Mouse (Mus musculus): ENCODE data around the gene Ppp1r9b. TPM values are rescaled to one million over a fixed set of nuclear protein-coding genes. Genes with fewer than 3 reads are reported as not detected.
A peak's percentile ranks its signal among the peaks of the same experiment; 100 is the strongest.

Ppp1r9b gene
- total RNA-seq, 2 experiments from 2014 or later: 21.9 to 41.1 TPM

DNA sequence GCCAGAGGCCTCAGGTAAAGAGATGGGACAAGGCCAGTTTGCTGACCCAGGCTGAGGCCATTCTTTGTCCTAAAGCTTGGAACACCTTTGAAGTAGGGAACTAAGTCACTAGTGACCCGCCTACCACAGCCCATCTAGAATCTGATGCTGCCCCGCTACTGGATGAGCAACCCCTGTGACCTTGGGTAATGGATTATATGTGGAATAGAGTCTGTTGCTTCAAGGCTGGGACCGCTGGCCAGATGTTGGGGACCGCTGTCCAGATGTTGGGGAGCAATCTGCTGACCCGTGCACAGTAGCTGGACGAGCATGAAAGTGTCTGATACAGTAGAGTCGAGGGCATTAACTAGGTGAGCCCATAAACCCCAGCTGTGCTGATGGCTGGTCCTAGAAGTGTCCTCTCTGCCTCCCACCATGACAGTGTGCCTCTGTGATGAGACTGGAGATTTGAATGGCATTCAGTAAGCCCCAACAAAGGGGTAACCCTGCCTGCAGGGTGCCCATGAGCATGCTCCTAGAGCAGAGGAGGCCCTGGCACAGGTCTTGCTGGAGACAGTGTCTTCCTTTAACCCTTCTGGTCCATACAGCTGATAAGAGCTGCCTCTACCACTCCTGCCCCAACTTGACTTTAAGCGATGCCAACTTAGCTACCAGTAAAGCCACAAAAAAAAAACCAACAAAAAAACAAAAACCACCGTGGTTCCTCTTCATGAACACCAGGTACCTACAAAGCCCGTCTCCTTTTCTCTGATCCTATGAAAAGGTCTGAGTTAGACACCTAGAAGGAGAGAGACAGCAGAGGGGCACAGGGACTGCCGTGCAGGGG is 4.3 kb downstream of the Ppp1r9b start:
- no peak for ATAC-seq (replicated peaks; ENCODE audit: low FRiP score, poor library complexity, severe bottlenecking)

GRCm38 (mm10) chr11:94996101-94996500 is 5.3 kb downstream of the Ppp1r9b start:
- no peak for ATAC-seq (replicated peaks; ENCODE audit: low FRiP score, poor library complexity, severe bottlenecking)

GRCm38 (mm10) chr11:94996984-94997383 is 6.1 kb downstream of the Ppp1r9b start:
- no peak for ATAC-seq (replicated peaks; ENCODE audit: low FRiP score, poor library complexity, severe bottlenecking)

DNA sequence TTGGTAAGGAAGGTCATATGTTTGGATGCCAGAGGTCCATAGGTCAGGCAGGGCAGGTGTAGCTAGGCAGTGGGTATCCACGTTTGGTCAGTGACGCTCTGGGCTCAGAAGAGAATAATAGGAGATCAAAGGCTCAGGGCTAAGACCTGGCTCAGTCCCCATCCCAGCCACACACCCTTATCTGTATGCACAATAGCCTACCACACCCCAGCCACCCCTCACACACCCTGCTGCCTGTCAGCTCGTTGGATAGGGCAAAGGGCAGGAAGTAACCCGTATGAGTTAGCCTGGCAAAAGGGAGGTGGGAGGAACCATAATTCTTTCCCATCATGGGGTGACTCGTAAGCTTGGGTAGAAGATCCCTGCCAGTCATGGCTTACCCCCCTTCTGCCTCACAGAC is 6.8 kb downstream of the Ppp1r9b start:
- ATAC-seq (replicated peaks; ENCODE audit: low FRiP score, poor library complexity, severe bottlenecking): peak; percentile 58

DNA sequence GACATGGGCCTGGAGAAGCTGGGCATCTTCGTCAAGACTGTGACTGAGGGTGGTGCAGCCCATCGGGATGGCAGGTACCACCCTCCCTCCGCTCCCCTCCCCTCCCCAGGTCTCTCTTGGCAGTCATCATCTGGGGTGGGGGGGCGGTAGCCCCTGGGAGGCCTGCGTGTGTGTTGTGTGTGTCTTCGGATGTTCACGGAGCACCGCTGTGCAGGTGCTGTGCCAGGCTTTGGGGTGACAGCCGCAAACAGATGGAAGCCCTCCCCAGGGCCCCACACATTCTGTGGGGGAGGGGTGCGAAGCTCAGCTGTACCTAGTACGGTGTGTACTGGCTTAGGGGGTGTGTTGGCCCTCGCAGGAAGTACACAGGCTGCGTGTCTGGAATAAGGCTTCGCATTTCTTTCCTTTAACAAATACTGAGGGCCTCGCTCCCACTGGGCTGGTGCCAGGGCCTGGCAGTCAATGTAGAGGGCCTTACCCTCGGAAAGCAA is 7.3 kb downstream of the Ppp1r9b start:
- no peak for ATAC-seq (replicated peaks; ENCODE audit: low FRiP score, poor library complexity, severe bottlenecking)

- ATAC-seq (replicated peaks; ENCODE audit: low FRiP score, poor library complexity, severe bottlenecking): no peak
Measured at GRCm38 (mm10) chr11:95000128-95000527, 9.3 kb downstream of the Ppp1r9b start.

DNA sequence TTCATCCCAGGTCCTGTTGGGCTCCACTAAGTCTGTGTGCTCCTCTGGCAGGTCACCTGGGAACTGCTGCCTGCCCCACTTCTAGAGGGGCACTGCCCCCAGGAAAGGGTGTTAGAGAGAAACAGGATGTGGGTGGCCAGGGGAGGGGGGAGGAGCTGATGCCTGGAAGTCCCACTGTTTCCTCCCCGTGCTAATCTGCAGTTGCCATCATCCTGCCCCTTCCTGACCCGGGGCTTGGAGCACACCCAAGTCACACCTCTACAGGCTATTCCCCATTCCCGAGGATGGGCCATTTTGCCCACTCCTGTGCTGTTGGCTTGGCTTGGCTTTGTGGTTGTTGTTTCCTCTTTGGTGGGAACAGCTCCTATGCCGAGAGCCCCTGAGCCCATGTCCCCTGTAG is 9.7 kb downstream of the Ppp1r9b start:
- ATAC-seq (replicated peaks; ENCODE audit: low FRiP score, poor library complexity, severe bottlenecking): 0 out of 2 replicates have a peak, but pooled peaks have one; percentile 9

GRCm38 (mm10) chr11:95001058-95001457 is 10.2 kb downstream of the Ppp1r9b start:
- ATAC-seq (replicated peaks; ENCODE audit: low FRiP score, poor library complexity, severe bottlenecking): peak; percentile 65

- no peak for ATAC-seq (replicated peaks; ENCODE audit: low FRiP score, poor library complexity, severe bottlenecking)
Measured at GRCm38 (mm10) chr11:95001584-95002347, 10.9 kb downstream of the Ppp1r9b start.

- ATAC-seq (replicated peaks; ENCODE audit: low FRiP score, poor library complexity, severe bottlenecking): no peak
Measured at GRCm38 (mm10) chr11:95002705-95003104, 11.9 kb downstream of the Ppp1r9b start.

- no peak for ATAC-seq (replicated peaks; ENCODE audit: low FRiP score, poor library complexity, severe bottlenecking)
Measured at GRCm38 (mm10) chr11:95004136-95004936, 13.5 kb downstream of the Ppp1r9b start.

GRCm38 (mm10) chr11:95004937-95005198 is 14.0 kb downstream of the Ppp1r9b start:
- ATAC-seq (replicated peaks; ENCODE audit: low FRiP score, poor library complexity, severe bottlenecking): no peak

- ATAC-seq (replicated peaks; ENCODE audit: low FRiP score, poor library complexity, severe bottlenecking): no peak
Measured at GRCm38 (mm10) chr11:95006038-95006437, 15.2 kb downstream of the Ppp1r9b start.

DNA sequence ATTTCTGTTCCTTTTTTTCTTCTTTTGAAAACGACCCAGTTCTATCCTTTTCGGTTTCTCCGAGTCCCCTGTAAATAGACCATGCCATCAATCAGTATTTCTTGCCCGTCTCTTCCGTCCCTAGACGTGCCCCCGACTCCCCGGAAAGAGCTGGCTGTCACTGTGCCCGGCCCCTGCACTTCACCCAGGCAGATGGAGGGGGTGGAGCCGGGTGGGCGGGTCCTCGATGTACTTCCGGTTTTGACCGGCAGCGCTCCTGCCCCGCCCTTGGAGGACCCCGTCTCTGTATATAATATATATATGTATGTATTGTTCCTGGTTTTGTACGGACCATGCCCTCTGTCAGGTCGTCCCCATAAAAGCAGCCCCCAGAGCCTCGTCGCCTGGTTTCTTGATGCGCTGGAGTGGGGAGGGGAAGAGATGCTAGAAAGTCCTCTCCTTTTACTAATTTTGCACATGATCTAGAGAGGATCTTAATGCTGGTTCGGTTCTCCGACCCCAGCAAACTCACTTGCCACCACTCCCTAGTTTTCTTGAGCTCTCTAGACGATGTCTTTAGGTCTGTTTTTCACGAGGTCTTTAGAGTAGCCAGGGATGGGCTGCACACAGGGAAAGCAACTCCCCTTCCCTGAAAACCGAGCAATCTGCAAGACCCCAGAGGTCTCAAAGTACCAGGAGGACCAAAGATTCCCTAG is 15.8 kb downstream of the Ppp1r9b start:
- peak; percentile 65 for ATAC-seq (replicated peaks; ENCODE audit: low FRiP score, poor library complexity, severe bottlenecking)

DNA sequence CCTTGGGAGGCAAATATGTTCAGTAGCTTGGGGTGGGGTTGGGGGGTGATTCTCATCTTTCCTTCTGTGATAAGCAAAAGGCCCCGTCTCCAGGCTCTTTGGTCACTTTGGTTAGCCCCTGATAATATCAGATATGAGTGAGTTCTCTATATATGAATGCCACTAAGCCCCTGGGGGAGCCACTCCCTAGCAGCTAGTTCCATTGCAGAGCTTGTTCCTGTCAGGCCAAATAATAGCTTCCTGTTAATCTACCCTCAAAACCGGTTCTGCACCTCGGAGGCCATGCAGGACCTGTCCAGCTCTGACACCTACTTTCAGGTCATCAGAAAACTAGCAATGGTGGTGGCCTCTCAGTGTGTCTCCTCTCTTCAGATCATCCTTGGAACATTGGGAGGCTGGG is 16.6 kb downstream of the Ppp1r9b start:
- ATAC-seq (replicated peaks; ENCODE audit: low FRiP score, poor library complexity, severe bottlenecking): no peak

- ATAC-seq (replicated peaks; ENCODE audit: low FRiP score, poor library complexity, severe bottlenecking): 0 out of 2 replicates have a peak, but pooled peaks have one; percentile 0
Measured at GRCm38 (mm10) chr11:95008661-95009628, 18.1 kb downstream of the Ppp1r9b start.

- ATAC-seq (replicated peaks; ENCODE audit: low FRiP score, poor library complexity, severe bottlenecking): 0 out of 2 replicates have a peak, but pooled peaks have one; percentile 28
Measured at GRCm38 (mm10) chr11:95009629-95010014, 18.8 kb downstream of the Ppp1r9b start, which contains the start of gene Samd14. Samd14 (plus strand) TSS chr11:95009879.

DNA sequence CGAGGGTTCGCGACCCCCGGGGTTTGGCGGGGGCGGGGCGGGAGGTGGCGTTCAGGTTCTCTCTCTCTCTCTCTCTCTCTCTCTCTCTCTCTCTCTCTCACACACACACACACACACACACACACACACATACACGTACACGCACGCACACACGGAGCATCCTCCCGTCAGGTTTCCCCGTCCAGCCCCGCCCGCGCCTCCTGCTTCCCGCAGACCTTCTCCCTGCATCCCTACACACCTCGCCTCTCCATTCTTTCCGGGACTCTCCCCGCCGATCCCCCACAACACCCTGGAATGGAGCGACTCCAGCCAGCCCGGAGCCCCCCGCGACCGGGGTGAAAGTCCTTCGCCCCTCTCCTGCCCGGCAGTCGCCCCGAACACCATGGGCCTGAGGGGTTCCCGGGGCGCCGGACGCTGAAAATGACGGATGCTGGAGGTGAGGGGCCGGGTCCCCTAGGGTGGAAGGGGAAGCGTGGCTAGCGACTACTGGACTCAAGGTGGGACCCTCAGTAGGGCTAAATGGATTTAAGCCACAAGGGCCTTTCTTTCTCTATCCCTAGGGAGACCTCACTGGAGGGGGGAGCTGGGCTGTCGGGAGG is 19.4 kb downstream of the Ppp1r9b start:
- no peak for ATAC-seq (replicated peaks; ENCODE audit: low FRiP score, poor library complexity, severe bottlenecking)

All from erythroblast, adult 5-6 weeks (primary cell).